Mouse (Mus musculus) midbrain, embryonic 16.5 days (tissue): ENCODE results near the gene Gm20388. TPM values are rescaled to one million over a fixed set of nuclear protein-coding genes. Genes with fewer than 3 reads are reported as not detected.

ENCODE experiments used
- ATAC-seq: fragments of 200-750 bp; cut with Nextera tagmentation; 2 replicates; pipeline ENCODE4 v1.8.0; 2017; ENCODE audit warnings: moderate TSS enrichment
- H3K27ac ChIP-seq: fragments of 300-500 bp; sonication (generic); 2 replicates; pipeline ENCODE4 v1.5.1; 2014; ENCODE audit warnings: mild to moderate bottlenecking, low read length, mixed read lengths
- H3K27me3 ChIP-seq: fragments of 300-500 bp; sonication (generic); 2 replicates; pipeline ENCODE4 v1.6.1; 2014; ENCODE audit warnings: low read depth, low read length, mixed read lengths; ENCODE audit not compliant: control insufficient read depth, insufficient read depth
- H3K36me3 ChIP-seq: fragments of 300-500 bp; sonication (generic); 2 replicates; pipeline ENCODE4 v1.6.1; 2014; ENCODE audit warnings: mild to moderate bottlenecking, low read length, moderate library complexity, mixed read lengths; ENCODE audit not compliant: control insufficient read depth, insufficient read depth
- H3K4me1 ChIP-seq: fragments of 300-500 bp; sonication (generic); 2 replicates; pipeline ENCODE4 v1.6.1; 2014; ENCODE audit warnings: mild to moderate bottlenecking, low read length, mixed read lengths; ENCODE audit not compliant: control insufficient read depth, insufficient read depth
- H3K4me2 ChIP-seq: fragments of 300-500 bp; sonication (generic); 2 replicates; pipeline ENCODE4 v1.6.1; 2014; ENCODE audit warnings: mild to moderate bottlenecking, low read length, mixed read lengths
- H3K4me3 ChIP-seq: fragments of 300-500 bp; sonication (generic); 2 replicates; pipeline ENCODE4 v1.5.1; 2014; ENCODE audit warnings: low read depth, mild to moderate bottlenecking, low read length, moderate library complexity, mixed read lengths
- H3K9ac ChIP-seq: fragments of 300-500 bp; sonication (generic); 2 replicates; pipeline ENCODE4 v1.6.1; 2014; ENCODE audit warnings: low read depth, low read length, mixed read lengths
- H3K9me3 ChIP-seq: fragments of 300-500 bp; sonication (generic); replicated peaks from 2 replicates; pipeline ENCODE4 v1.6.1; 2014; ENCODE audit warnings: mild to moderate bottlenecking, low read length, mixed read lengths; ENCODE audit not compliant: control insufficient read depth, poor library complexity, severe bottlenecking
- WGBS: fragments of 180-500 bp; shearing (Covaris S2); extraction: QIAGEN DNeasy Blood & Tissue Kit; methylation state at CpG from one replicate; pipeline ENCODE4 v1.1.7; 2014; 5-methylcytosine and 5-hydroxymethylcytosine counted together
- polyA plus RNA-seq: library from polyadenylated mRNA; unstranded; fragments of >200 nt; fragmentation: Nextera tagmentation; extraction: Ambion mirVana; gene quantifications from 2 replicates; pipeline ENCODE4 v1.2.1, GENCODE M21; 2015

Gene Gm20388
- polyA plus RNA-seq, 1 experiment from 2014 or later = 7.5 TPM

- WGBS = 18% methylated on average over 14 of the region's 17 CpGs
- Histone ChIP-seq H3K4me1 (peaks cover 69% of the 10 kb centered on the region), H3K4me2 (no peak overlapping the region; the same call in 1 of the 2 replicates), H3K27me3 (no peaks in the 10 kb centered on the region), H3K27ac (peak overlapping the region; percentile 65), H3K36me3 (no peaks in the 10 kb centered on the region), H3K4me3 (no peak overlapping the region), H3K9ac (peak overlapping the region; percentile 27), H3K9me3 (no peaks in the 10 kb centered on the region)
- ATAC-seq = no peak
Observed at GRCm38 (mm10) chr8:120294982-120295870, 384.6 kb downstream of the Gm20388 start.

GRCm38 (mm10) chr8:120297000-120297399, 386.4 kb downstream of the Gm20388 start:
- H3K36me3 ChIP-seq = no peaks in the 10 kb centered on the region
- no peaks in the 10 kb centered on the region for H3K9me3 ChIP-seq
- no peak overlapping the region for H3K27ac ChIP-seq
- H3K4me3 ChIP-seq = no peak overlapping the region
- no peaks in the 10 kb centered on the region for H3K27me3 ChIP-seq
- H3K4me1 ChIP-seq = peaks cover 66% of the 10 kb centered on the region
- H3K9ac ChIP-seq = no peak overlapping the region
- no peak for ATAC-seq
- no peak overlapping the region for H3K4me2 ChIP-seq
- 40% methylated on average over 5 of the region's 5 CpGs for WGBS

- Histone ChIP-seq H3K9ac (peak overlapping the region; percentile 45; the same call in 1 of the 2 replicates), H3K36me3 (no peaks in the 10 kb centered on the region), H3K9me3 (no peaks in the 10 kb centered on the region), H3K27ac (peak overlapping the region; percentile 60), H3K4me1 (peaks cover 49% of the 10 kb centered on the region), H3K4me3 (no peak overlapping the region), H3K4me2 (no peak overlapping the region), H3K27me3 (no peaks in the 10 kb centered on the region)
- 32% methylated on average over 22 of the region's 22 CpGs for WGBS
- no peak for ATAC-seq
Observed at GRCm38 (mm10) chr8:120298601-120299532, 388.2 kb downstream of the Gm20388 start.

- peak; percentile 49 for ATAC-seq
- peak overlapping the region; percentile 47; the same call in 1 of the 2 replicates for H3K27ac ChIP-seq
- 3% methylated on average over 13 of the region's 13 CpGs for WGBS
- H3K4me1 ChIP-seq = peaks cover 42% of the 10 kb centered on the region
- H3K9ac ChIP-seq = 0 out of 2 replicates have a peak overlapping the region, but pooled peaks have one; percentile 12
- no peaks in the 10 kb centered on the region for H3K27me3 ChIP-seq
- no peaks in the 10 kb centered on the region for H3K9me3 ChIP-seq
- H3K4me3 ChIP-seq = no peak overlapping the region
- H3K4me2 ChIP-seq = no peak overlapping the region; the same call in 1 of the 2 replicates
- no peaks in the 10 kb centered on the region for H3K36me3 ChIP-seq
Observed at GRCm38 (mm10) chr8:120300601-120301141, 390.0 kb downstream of the Gm20388 start.

GRCm38 (mm10) chr8:120302941-120303675, 392.5 kb downstream of the Gm20388 start:
- H3K4me1 ChIP-seq = peaks cover 40% of the 10 kb centered on the region
- 62% methylated on average over 11 of the region's 11 CpGs for WGBS
- no peak overlapping the region for H3K27ac ChIP-seq
- H3K27me3 ChIP-seq = no peaks in the 10 kb centered on the region
- no peaks in the 10 kb centered on the region for H3K9me3 ChIP-seq
- no peak overlapping the region for H3K4me3 ChIP-seq
- H3K36me3 ChIP-seq = no peaks in the 10 kb centered on the region
- H3K9ac ChIP-seq = no peak overlapping the region
- H3K4me2 ChIP-seq = no peak overlapping the region
- no peak for ATAC-seq

DNA sequence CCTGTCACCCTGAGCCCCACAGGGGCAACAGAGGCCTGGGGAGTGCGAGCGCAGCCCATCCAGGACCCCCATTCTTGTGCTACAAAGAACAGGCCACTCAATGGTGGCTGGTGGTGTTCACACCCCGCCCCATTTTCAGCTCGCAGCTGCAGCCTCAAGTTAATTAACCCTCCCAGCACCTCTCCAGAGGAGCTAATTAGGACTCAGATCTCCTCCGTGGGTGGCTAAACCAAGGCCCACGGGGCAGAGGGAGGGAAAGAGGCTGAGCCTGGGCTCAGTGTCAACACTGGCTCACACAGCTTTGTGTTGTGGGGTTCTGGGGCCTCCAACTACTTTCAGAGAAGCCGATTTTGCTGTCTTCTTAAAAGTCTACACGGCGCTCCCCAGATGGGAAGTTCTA, 393.5 kb downstream of the Gm20388 start:
- ATAC-seq = no peak
- 14% methylated on average over 9 of the region's 9 CpGs for WGBS
- Histone ChIP-seq H3K4me1 (peaks cover 41% of the 10 kb centered on the region), H3K4me3 (no peak overlapping the region), H3K4me2 (no peak overlapping the region), H3K9ac (no peak overlapping the region), H3K27ac (no peak overlapping the region), H3K36me3 (no peaks in the 10 kb centered on the region), H3K9me3 (no peaks in the 10 kb centered on the region), H3K27me3 (no peaks in the 10 kb centered on the region)

DNA sequence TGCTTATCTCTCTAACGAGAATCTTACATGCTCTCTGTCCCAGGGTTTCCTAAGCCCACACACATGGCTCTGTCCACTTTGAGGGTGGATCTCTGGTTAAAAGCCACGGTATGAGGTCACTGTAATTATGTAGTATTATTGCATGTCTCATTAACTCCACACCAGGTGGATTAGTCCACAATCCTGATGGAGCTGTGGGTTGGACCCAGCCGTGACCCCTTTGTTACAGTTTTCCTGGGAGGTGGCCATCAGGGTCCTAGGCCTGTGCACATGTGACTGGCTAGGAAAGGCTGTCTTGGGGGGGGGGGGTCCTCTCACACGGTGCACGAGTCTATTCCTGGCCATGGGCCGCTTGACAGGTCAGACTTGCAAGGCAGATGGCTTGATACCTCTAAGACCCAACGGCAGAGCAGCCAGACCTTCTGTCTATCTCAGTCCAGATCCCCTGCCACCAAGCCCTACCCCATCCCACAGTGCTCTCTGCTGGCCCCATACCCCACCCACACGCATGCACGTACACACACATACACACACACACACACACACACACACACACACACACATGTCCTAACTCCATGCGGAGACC, 395.3 kb downstream of the Gm20388 start:
- Histone ChIP-seq H3K9me3 (no peaks in the 10 kb centered on the region), H3K4me2 (no peak overlapping the region), H3K4me1 (peaks cover 41% of the 10 kb centered on the region), H3K36me3 (no peaks in the 10 kb centered on the region), H3K27me3 (no peaks in the 10 kb centered on the region), H3K27ac (no peak overlapping the region), H3K4me3 (no peak overlapping the region), H3K9ac (no peak overlapping the region)
- WGBS = 65% methylated on average over 10 of the region's 10 CpGs
- no peak for ATAC-seq

DNA sequence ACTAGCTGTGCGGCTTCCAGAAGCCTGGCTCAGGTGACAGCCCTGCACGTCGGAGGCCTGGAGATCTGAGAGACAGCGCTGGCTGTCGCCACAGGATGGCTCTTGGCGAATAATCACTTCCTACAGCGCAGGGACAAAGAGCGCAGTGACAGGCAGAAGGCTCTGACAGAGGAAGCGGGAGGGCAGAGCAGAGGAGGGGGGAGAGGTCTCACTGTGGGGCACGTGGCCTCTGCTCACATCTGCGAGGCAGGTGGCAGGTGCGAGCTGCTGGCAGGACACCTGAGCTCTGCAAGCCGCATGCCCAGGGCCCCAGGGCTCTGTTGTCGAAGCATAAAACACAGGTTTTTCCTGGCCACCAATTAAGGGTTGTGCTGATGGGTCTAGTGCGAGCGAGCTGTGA, 396.5 kb downstream of the Gm20388 start:
- Histone ChIP-seq H3K4me3 (no peak overlapping the region), H3K4me1 (peaks cover 41% of the 10 kb centered on the region), H3K4me2 (no peak overlapping the region), H3K9ac (no peak overlapping the region), H3K9me3 (no peaks in the 10 kb centered on the region), H3K27ac (peak overlapping the region; percentile 59), H3K27me3 (no peaks in the 10 kb centered on the region), H3K36me3 (no peaks in the 10 kb centered on the region)
- 5% methylated on average over 16 of the region's 16 CpGs for WGBS
- ATAC-seq = peak; percentile 63
